Mouse (Mus musculus) lung, adult 18-20 months (tissue): ENCODE measurements at regions not wholly inside any gene's neighbourhood (a gene's known extent, or its start where the extent isn't known, plus 50 kb on each side); places are given as distances from the start of the nearest gene placed in this dataset.
"Not testable (repeated sequence)": the region's sequence is repeated elsewhere in the genome, so short reads cannot be mapped to it uniquely, and the experiment has no call there.

ENCODE experiments used
- DNase-seq, 2 experiments: peaks; one replicate each; pipeline ENCODE4 v3.0.0; 2022; ENCODE audit warnings: mixed read lengths in 2 of 2

- no peak for DNase-seq
Observed at GRCm38 (mm10) chr15:3909471-3909870, 69.9 kb downstream of the Fbxo4 start.

- no peak for DNase-seq
Observed at GRCm38 (mm10) chr15:3908721-3909120, 70.7 kb downstream of the Fbxo4 start.

- no peak for DNase-seq
Observed at GRCm38 (mm10) chr15:3905548-3905947, 73.8 kb downstream of the Fbxo4 start.

- peak in 1 of 2 experiments; percentile 9 for DNase-seq
Observed at GRCm38 (mm10) chr15:3878429-3878828, 100.9 kb downstream of the Fbxo4 start.

GRCm38 (mm10) chr15:3877506-3877905 is 101.9 kb downstream of the Fbxo4 start:
- no peak for DNase-seq

- DNase-seq: peak; percentile 76 to 80
Observed at GRCm38 (mm10) chr15:3875210-3875861, 104.0 kb downstream of the Fbxo4 start.

- no peak for DNase-seq
Observed at GRCm38 (mm10) chr15:3831802-3832201, 147.6 kb downstream of the Fbxo4 start.

- no peak for DNase-seq
Observed at GRCm38 (mm10) chr15:3805430-3805829, 173.9 kb downstream of the Fbxo4 start.

GRCm38 (mm10) chr15:3775865-3776264 is 192.6 kb upstream of the Ghr start:
- DNase-seq: no peak

GRCm38 (mm10) chr15:3772228-3772789 is 189.0 kb upstream of the Ghr start:
- DNase-seq: no peak

GRCm38 (mm10) chr15:3770312-3770711 is 187.0 kb upstream of the Ghr start:
- no peak for DNase-seq

- DNase-seq: no peak
Observed at GRCm38 (mm10) chr15:3764726-3765125, 181.4 kb upstream of the Ghr start.

GRCm38 (mm10) chr15:3760396-3760795 is 177.1 kb upstream of the Ghr start:
- DNase-seq: no peak

- no peak for DNase-seq
Observed at GRCm38 (mm10) chr15:3755636-3756035, 172.3 kb upstream of the Ghr start.

- not testable (repeated sequence) for DNase-seq
Observed at GRCm38 (mm10) chr15:3748072-3748471, 164.8 kb upstream of the Ghr start.

GRCm38 (mm10) chr15:3743168-3743814 is 160.0 kb upstream of the Ghr start:
- DNase-seq: no peak

GRCm38 (mm10) chr15:3742191-3742590 is 158.9 kb upstream of the Ghr start:
- no peak for DNase-seq

GRCm38 (mm10) chr15:3725214-3725613 is 141.9 kb upstream of the Ghr start:
- peak in 1 of 2 experiments; percentile 37 for DNase-seq

GRCm38 (mm10) chr15:3720668-3721340 is 137.5 kb upstream of the Ghr start:
- no peak for DNase-seq

- DNase-seq: no peak
Observed at GRCm38 (mm10) chr15:3711764-3712163, 128.5 kb upstream of the Ghr start.

GRCm38 (mm10) chr15:3707089-3708078 is 124.1 kb upstream of the Ghr start:
- peak; percentile 32 to 33 for DNase-seq

GRCm38 (mm10) chr15:3699234-3699814 is 116.0 kb upstream of the Ghr start:
- DNase-seq: no peak
